Mouse (Mus musculus): ENCODE measurements around the gene Iqca.

Iqca gene

GRCm38 (mm10) chr1:90132402-90132801 lies 20.8 kb downstream of the Iqca start:
- no peak for DNase-seq (ENCODE audit: low read depth, low spot score)

- DNase-seq (ENCODE audit: low read depth, low spot score): no peak
Observed at GRCm38 (mm10) chr1:90131982-90132381, 21.2 kb downstream of the Iqca start.

GRCm38 (mm10) chr1:90124561-90124960 lies 28.6 kb downstream of the Iqca start:
- no peak for DNase-seq (ENCODE audit: low read depth, low spot score)

- no peak for DNase-seq (ENCODE audit: low read depth, low spot score)
Observed at GRCm38 (mm10) chr1:90120706-90121105, 32.5 kb downstream of the Iqca start.

- DNase-seq (ENCODE audit: low read depth, low spot score): no peak
Observed at GRCm38 (mm10) chr1:90119214-90119613, 34.0 kb downstream of the Iqca start.

- DNase-seq (ENCODE audit: low read depth, low spot score): no peak
Observed at GRCm38 (mm10) chr1:90117207-90117606, 36.0 kb downstream of the Iqca start.

GRCm38 (mm10) chr1:90114586-90114985 lies 38.6 kb downstream of the Iqca start:
- DNase-seq (ENCODE audit: low read depth, low spot score): no peak

- DNase-seq (ENCODE audit: low read depth, low spot score): no peak
Observed at GRCm38 (mm10) chr1:90113655-90114244, 39.5 kb downstream of the Iqca start.

GRCm38 (mm10) chr1:90112669-90113068 lies 40.5 kb downstream of the Iqca start:
- DNase-seq (ENCODE audit: low read depth, low spot score): no peak

GRCm38 (mm10) chr1:90111198-90111839 lies 41.9 kb downstream of the Iqca start:
- no peak for DNase-seq (ENCODE audit: low read depth, low spot score)

- DNase-seq (ENCODE audit: low read depth, low spot score): no peak
Observed at GRCm38 (mm10) chr1:90103896-90104487, 49.2 kb downstream of the Iqca start.

GRCm38 (mm10) chr1:90100360-90101232 lies 52.6 kb downstream of the Iqca start:
- DNase-seq (ENCODE audit: low read depth, low spot score): no peak

GRCm38 (mm10) chr1:90092816-90093493 lies 60.2 kb downstream of the Iqca start:
- no peak for DNase-seq (ENCODE audit: low read depth, low spot score)

GRCm38 (mm10) chr1:90088192-90088990 lies 64.8 kb downstream of the Iqca start:
- DNase-seq (ENCODE audit: low read depth, low spot score): no peak

- no peak for DNase-seq (ENCODE audit: low read depth, low spot score)
Observed at GRCm38 (mm10) chr1:90086461-90086860, 66.7 kb downstream of the Iqca start.

GRCm38 (mm10) chr1:90085526-90086157 lies 67.6 kb downstream of the Iqca start:
- DNase-seq (ENCODE audit: low read depth, low spot score): no peak

- no peak for DNase-seq (ENCODE audit: low read depth, low spot score)
Observed at GRCm38 (mm10) chr1:90076291-90076690, 76.9 kb downstream of the Iqca start.

- DNase-seq (ENCODE audit: low read depth, low spot score): no peak
Observed at GRCm38 (mm10) chr1:90074779-90075178, 78.4 kb downstream of the Iqca start.

GRCm38 (mm10) chr1:90071812-90072580 lies 81.2 kb downstream of the Iqca start:
- no peak for DNase-seq (ENCODE audit: low read depth, low spot score)

- peak; percentile 15 for DNase-seq (ENCODE audit: low read depth, low spot score)
Observed at GRCm38 (mm10) chr1:90060599-90060998, 92.6 kb downstream of the Iqca start.

Data from retina, adult 2 months (tissue).